Mouse (Mus musculus) forebrain, embryonic 15.5 days (tissue): ENCODE measurements around the gene Zfp507. TPM values are rescaled to one million over a fixed set of nuclear protein-coding genes. Genes with fewer than 3 reads are reported as not detected.
A peak's percentile ranks its signal among the peaks of the same experiment; 100 is the strongest.

Source experiments
- ATAC-seq: fragments of 200-750 bp; cut with Nextera tagmentation; replicated peaks from 2 replicates; pipeline ENCODE4 v1.8.0; 2017; ENCODE audit warnings: mild to moderate bottlenecking, moderate TSS enrichment, moderate library complexity
- H3K27ac ChIP-seq: fragments of 300-500 bp; sonication (generic); replicated peaks from 2 replicates; pipeline ENCODE4 v1.5.1; 2015; ENCODE audit warnings: mild to moderate bottlenecking, inconsistent platforms
- H3K27me3 ChIP-seq: fragments of 300-500 bp; sonication (generic); 2 replicates; pipeline ENCODE4 v1.6.1; 2015; ENCODE audit warnings: inconsistent platforms
- H3K36me3 ChIP-seq: fragments of 300-500 bp; sonication (generic); 2 replicates; pipeline ENCODE4 v1.6.1; 2015; ENCODE audit warnings: mild to moderate bottlenecking, inconsistent platforms
- H3K4me1 ChIP-seq: fragments of 300-500 bp; sonication (generic); 2 replicates; pipeline ENCODE4 v1.6.1; 2015; ENCODE audit warnings: inconsistent platforms
- H3K4me2 ChIP-seq: fragments of 300-500 bp; sonication (generic); replicated peaks from 2 replicates; pipeline ENCODE4 v1.6.1; 2015; ENCODE audit warnings: mild to moderate bottlenecking, inconsistent platforms
- H3K4me3 ChIP-seq: fragments of 300-500 bp; sonication (generic); 2 replicates; pipeline ENCODE4 v1.5.1; 2015; ENCODE audit warnings: mild to moderate bottlenecking, inconsistent platforms
- H3K9ac ChIP-seq: fragments of 300-500 bp; sonication (generic); replicated peaks from 2 replicates; pipeline ENCODE4 v1.6.1; 2015; ENCODE audit warnings: mild to moderate bottlenecking, inconsistent platforms
- H3K9me3 ChIP-seq: fragments of 300-500 bp; sonication (generic); 2 replicates; pipeline ENCODE4 v1.6.1; 2016; ENCODE audit warnings: inconsistent platforms
- WGBS: fragments of 180-500 bp; shearing (Covaris S2); methylation state at CpG from one replicate; pipeline ENCODE4 v1.1.7; 2015; ENCODE audit warnings: mixed read lengths; 5-methylcytosine and 5-hydroxymethylcytosine counted together
- polyA plus RNA-seq: library from polyadenylated mRNA; unstranded; fragments of >200 nt; fragmentation: Nextera tagmentation; extraction: Ambion mirVana; gene quantifications from 2 replicates; pipeline ENCODE4 v1.2.1, GENCODE M21; 2015

Gene Zfp507
- polyA plus RNA-seq, 1 experiment from 2014 or later = 16.2 TPM

- no peak overlapping the region for H3K9ac ChIP-seq
- no peaks in the 10 kb centered on the region for H3K9me3 ChIP-seq
- H3K4me1 ChIP-seq = no peaks in the 10 kb centered on the region
- H3K4me3 ChIP-seq = no peak overlapping the region
- no peaks in the 10 kb centered on the region for H3K36me3 ChIP-seq
- H3K4me2 ChIP-seq = no peak overlapping the region
- WGBS = 80% methylated on average over 11 of the region's 11 CpGs
- H3K27ac ChIP-seq = no peak overlapping the region
- H3K27me3 ChIP-seq = no peaks in the 10 kb centered on the region
- no peak for ATAC-seq
These were observed 10.5 kb upstream of the Zfp507 start for GRCm38 (mm10) chr7:35813306-35813705.

- H3K4me3 ChIP-seq = no peak overlapping the region
- WGBS = 49% methylated on average over 8 of the region's 8 CpGs
- no peak for ATAC-seq
These were observed 7.9 kb upstream of the Zfp507 start for GRCm38 (mm10) chr7:35810736-35811135.

GRCm38 (mm10) chr7:35804206-35804605, 1.4 kb upstream of the Zfp507 start:
- ATAC-seq = no peak
- no peak overlapping the region for H3K4me3 ChIP-seq
- no peak overlapping the region for H3K4me2 ChIP-seq
- H3K9ac ChIP-seq = no peak overlapping the region
- 81% methylated on average over 10 of the region's 10 CpGs for WGBS
- H3K9me3 ChIP-seq = no peaks in the 10 kb centered on the region
- H3K4me1 ChIP-seq = peaks cover 14% of the 10 kb centered on the region
- peaks cover 7% of the 10 kb centered on the region for H3K36me3 ChIP-seq
- no peak overlapping the region for H3K27ac ChIP-seq
- no peaks in the 10 kb centered on the region for H3K27me3 ChIP-seq

More at GRCm38 (mm10) chr7:35810736-35811135, 7.9 kb upstream of the Zfp507 start:
- Histone ChIP-seq H3K9ac (no peak overlapping the region), H3K36me3 (no peaks in the 10 kb centered on the region), H3K9me3 (no peaks in the 10 kb centered on the region), H3K4me2 (no peak overlapping the region), H3K4me1 (no peaks in the 10 kb centered on the region), H3K27ac (no peak overlapping the region), H3K27me3 (no peaks in the 10 kb centered on the region)

GRCm38 (mm10) chr7:35802201-35802905, 450 bp downstream of the Zfp507 start:
- Histone ChIP-seq H3K27ac (peak overlapping the region; percentile 77), H3K4me2 (peak overlapping the region; percentile 79), H3K4me3 (peak overlapping the region; percentile 75), H3K36me3 (peaks cover 23% of the 10 kb centered on the region), H3K4me1 (peaks cover 14% of the 10 kb centered on the region), H3K9me3 (no peaks in the 10 kb centered on the region), H3K27me3 (no peaks in the 10 kb centered on the region), H3K9ac (peak overlapping the region; percentile 94)
- peak; percentile 93 for ATAC-seq
- WGBS = under 1% methylated on average over 49 of the region's 49 CpGs

GRCm38 (mm10) chr7:35796123-35796522, 6.7 kb downstream of the Zfp507 start:
- Histone ChIP-seq H3K27ac (no peak overlapping the region), H3K4me2 (no peak overlapping the region), H3K4me3 (no peak overlapping the region), H3K9ac (no peak overlapping the region), H3K9me3 (no peaks in the 10 kb centered on the region), H3K27me3 (no peaks in the 10 kb centered on the region), H3K36me3 (peaks cover 59% of the 10 kb centered on the region), H3K4me1 (peaks cover 9% of the 10 kb centered on the region; the same call in 1 of the 2 replicates)
- no peak for ATAC-seq
- WGBS = 57% methylated on average over 7 of the region's 7 CpGs

- Histone ChIP-seq H3K27me3 (no peaks in the 10 kb centered on the region), H3K4me3 (no peak overlapping the region), H3K27ac (no peak overlapping the region), H3K4me2 (no peak overlapping the region), H3K4me1 (peaks cover 10% of the 10 kb centered on the region; the same call in 1 of the 2 replicates), H3K36me3 (peaks cover 70% of the 10 kb centered on the region), H3K9me3 (no peaks in the 10 kb centered on the region), H3K9ac (no peak overlapping the region)
- ATAC-seq = no peak
- 71% methylated on average over 12 of the region's 12 CpGs for WGBS
These were observed 8.6 kb downstream of the Zfp507 start for GRCm38 (mm10) chr7:35794145-35794664.

- no peak overlapping the region for H3K4me3 ChIP-seq
- no peaks in the 10 kb centered on the region for H3K9me3 ChIP-seq
- no peaks in the 10 kb centered on the region for H3K27me3 ChIP-seq
- peaks cover 10% of the 10 kb centered on the region; the same call in 1 of the 2 replicates for H3K4me1 ChIP-seq
- H3K27ac ChIP-seq = no peak overlapping the region
- peaks cover 68% of the 10 kb centered on the region for H3K36me3 ChIP-seq
- no peak overlapping the region for H3K9ac ChIP-seq
- ATAC-seq = no peak
- H3K4me2 ChIP-seq = no peak overlapping the region
- WGBS = 85% methylated on average over 12 of the region's 12 CpGs
These were observed 10.5 kb downstream of the Zfp507 start for GRCm38 (mm10) chr7:35792150-35792848.

GRCm38 (mm10) chr7:35790926-35791325, 11.9 kb downstream of the Zfp507 start:
- Histone ChIP-seq H3K4me2 (no peak overlapping the region), H3K4me1 (peaks cover 10% of the 10 kb centered on the region; the same call in 1 of the 2 replicates), H3K9me3 (no peaks in the 10 kb centered on the region), H3K4me3 (no peak overlapping the region), H3K27me3 (no peaks in the 10 kb centered on the region), H3K36me3 (peaks cover 75% of the 10 kb centered on the region), H3K9ac (no peak overlapping the region), H3K27ac (no peak overlapping the region; the same call in 1 of the 2 replicates)
- 74% methylated on average over 8 of the region's 8 CpGs for WGBS
- ATAC-seq = no peak

- Histone ChIP-seq H3K9ac (no peak overlapping the region), H3K4me2 (no peak overlapping the region), H3K4me1 (peaks cover 10% of the 10 kb centered on the region; the same call in 1 of the 2 replicates), H3K9me3 (no peaks in the 10 kb centered on the region), H3K27ac (no peak overlapping the region), H3K4me3 (no peak overlapping the region), H3K27me3 (no peaks in the 10 kb centered on the region), H3K36me3 (peaks cover 78% of the 10 kb centered on the region)
- ATAC-seq = no peak
- WGBS = 81% methylated on average over 8 of the region's 8 CpGs
These were observed 12.6 kb downstream of the Zfp507 start for GRCm38 (mm10) chr7:35790201-35790600.

GRCm38 (mm10) chr7:35785579-35785978, 17.2 kb downstream of the Zfp507 start:
- Histone ChIP-seq H3K36me3 (peaks cover 56% of the 10 kb centered on the region), H3K9ac (no peak overlapping the region), H3K4me2 (no peak overlapping the region), H3K4me1 (no peaks in the 10 kb centered on the region), H3K4me3 (no peak overlapping the region), H3K27me3 (no peaks in the 10 kb centered on the region), H3K27ac (no peak overlapping the region), H3K9me3 (no peaks in the 10 kb centered on the region)
- ATAC-seq = no peak
- 87% methylated on average over 4 of the region's 4 CpGs for WGBS

GRCm38 (mm10) chr7:35782252-35782651, 20.6 kb downstream of the Zfp507 start:
- H3K4me1 ChIP-seq = no peaks in the 10 kb centered on the region
- peaks cover 47% of the 10 kb centered on the region for H3K36me3 ChIP-seq
- ATAC-seq = no peak

GRCm38 (mm10) chr7:35774127-35774526, 28.7 kb downstream of the Zfp507 start:
- WGBS = 91% methylated on average over 12 of the region's 12 CpGs
- no peaks in the 10 kb centered on the region for H3K9me3 ChIP-seq
- H3K9ac ChIP-seq = no peak overlapping the region
- no peak overlapping the region for H3K4me3 ChIP-seq
- H3K27ac ChIP-seq = no peak overlapping the region
- H3K4me1 ChIP-seq = no peaks in the 10 kb centered on the region
- H3K36me3 ChIP-seq = peaks cover 54% of the 10 kb centered on the region
- H3K27me3 ChIP-seq = no peaks in the 10 kb centered on the region
- H3K4me2 ChIP-seq = no peak overlapping the region
- no peak for ATAC-seq

More at GRCm38 (mm10) chr7:35782252-35782651, 20.6 kb downstream of the Zfp507 start:
- Histone ChIP-seq H3K4me3 (no peak overlapping the region), H3K9ac (no peak overlapping the region), H3K27me3 (no peaks in the 10 kb centered on the region), H3K4me2 (no peak overlapping the region), H3K27ac (no peak overlapping the region), H3K9me3 (no peaks in the 10 kb centered on the region)
